Mouse (Mus musculus): ENCODE results near the gene Hoxd11. TPM values are rescaled to one million over a fixed set of nuclear protein-coding genes. Genes with fewer than 3 reads are reported as not detected.

The Hoxd11 gene
- polyA plus RNA-seq, 1 experiment = not detected

- H3K4me1 ChIP-seq (ENCODE audit: control insufficient read depth, insufficient read depth, insufficient read length) = peaks cover 4% of the 10 kb centered on the region; the same call in 1 of the 2 replicates
- WGBS = 6% methylated on average over 26 of the region's 26 CpGs
- peak; percentile 12 to 34 for DNase-seq (ENCODE audit: low read depth in 1 of 2, low spot score in 2 of 2)
- H3K27ac ChIP-seq (ENCODE audit: insufficient read depth, low read length) = no peak overlapping the region
- peaks cover 20% of the 10 kb centered on the region for H3K27me3 ChIP-seq (ENCODE audit: control insufficient read depth, insufficient read depth, low read length)
- no peaks in the 10 kb centered on the region for H3K36me3 ChIP-seq (ENCODE audit: control insufficient read depth, insufficient read depth, low read length)
- H3K4me3 ChIP-seq (ENCODE audit: extremely low read depth, insufficient read depth, insufficient read length) = no peak overlapping the region
- TF ChIP-seq CTCF (IDR thresholded peaks at IDR 0.05; ENCODE audit: extremely low read depth, insufficient read depth, insufficient read length, insufficient replicate concordance) (peak; percentile 46; the same call in 1 of the 2 replicates), POLR2A (IDR thresholded peaks at IDR 0.05; ENCODE audit: low read depth, low read length) (no peak)
These were observed 36.3 kb downstream of the Hoxd11 start for GRCm38 (mm10) chr2:74715504-74716241.

- H3K27me3 ChIP-seq (ENCODE audit: control insufficient read depth, insufficient read depth, low read length) = peaks cover 5% of the 10 kb centered on the region
- H3K36me3 ChIP-seq (ENCODE audit: control insufficient read depth, insufficient read depth, low read length) = no peaks in the 10 kb centered on the region
- H3K4me1 ChIP-seq (ENCODE audit: control insufficient read depth, insufficient read depth, insufficient read length) = no peaks in the 10 kb centered on the region
- 32% methylated on average over 2 of the region's 2 CpGs for WGBS
- H3K4me3 ChIP-seq (ENCODE audit: extremely low read depth, insufficient read depth, insufficient read length) = no peak overlapping the region
- no peak overlapping the region for H3K27ac ChIP-seq (ENCODE audit: insufficient read depth, low read length)
- TF ChIP-seq CTCF (IDR thresholded peaks at IDR 0.05; ENCODE audit: extremely low read depth, insufficient read depth, insufficient read length, insufficient replicate concordance) = no peak
- no peak for TF ChIP-seq POLR2A (IDR thresholded peaks at IDR 0.05; ENCODE audit: low read depth, low read length)
- no peak for DNase-seq (ENCODE audit: low read depth in 1 of 2, low spot score in 2 of 2)
These were observed 41.0 kb downstream of the Hoxd11 start for GRCm38 (mm10) chr2:74720384-74720783.

GRCm38 (mm10) chr2:74720955-74721491, 41.7 kb downstream of the Hoxd11 start:
- WGBS = 69% methylated on average over 5 of the region's 5 CpGs
- no peak for TF ChIP-seq POLR2A (IDR thresholded peaks at IDR 0.05; ENCODE audit: low read depth, low read length)
- no peak for TF ChIP-seq CTCF (IDR thresholded peaks at IDR 0.05; ENCODE audit: extremely low read depth, insufficient read depth, insufficient read length, insufficient replicate concordance)
- Histone ChIP-seq H3K36me3 (ENCODE audit: control insufficient read depth, insufficient read depth, low read length) (no peaks in the 10 kb centered on the region), H3K4me3 (ENCODE audit: extremely low read depth, insufficient read depth, insufficient read length) (no peak overlapping the region), H3K4me1 (ENCODE audit: control insufficient read depth, insufficient read depth, insufficient read length) (no peaks in the 10 kb centered on the region), H3K27ac (ENCODE audit: insufficient read depth, low read length) (no peak overlapping the region), H3K27me3 (ENCODE audit: control insufficient read depth, insufficient read depth, low read length) (no peaks in the 10 kb centered on the region; the same call in 1 of the 2 replicates)
- DNase-seq (ENCODE audit: low read depth in 1 of 2, low spot score in 2 of 2) = no peak

GRCm38 (mm10) chr2:74721882-74722281, 42.5 kb downstream of the Hoxd11 start:
- 20% methylated on average over 6 of the region's 6 CpGs for WGBS
- DNase-seq (ENCODE audit: low read depth in 1 of 2, low spot score in 2 of 2) = no peak
- H3K36me3 ChIP-seq (ENCODE audit: control insufficient read depth, insufficient read depth, low read length) = no peaks in the 10 kb centered on the region
- no peak overlapping the region for H3K27ac ChIP-seq (ENCODE audit: insufficient read depth, low read length)
- H3K4me1 ChIP-seq (ENCODE audit: control insufficient read depth, insufficient read depth, insufficient read length) = no peaks in the 10 kb centered on the region
- H3K27me3 ChIP-seq (ENCODE audit: control insufficient read depth, insufficient read depth, low read length) = peaks cover 2% of the 10 kb centered on the region; the same call in 1 of the 2 replicates
- no peak overlapping the region for H3K4me3 ChIP-seq (ENCODE audit: extremely low read depth, insufficient read depth, insufficient read length)
- TF ChIP-seq POLR2A (IDR thresholded peaks at IDR 0.05; ENCODE audit: low read depth, low read length) (no peak), CTCF (IDR thresholded peaks at IDR 0.05; ENCODE audit: extremely low read depth, insufficient read depth, insufficient read length, insufficient replicate concordance) (no peak)

GRCm38 (mm10) chr2:74722949-74723348, 43.6 kb downstream of the Hoxd11 start:
- H3K27me3 ChIP-seq (ENCODE audit: control insufficient read depth, insufficient read depth, low read length) = peaks cover 9% of the 10 kb centered on the region; the same call in 1 of the 2 replicates
- no peaks in the 10 kb centered on the region for H3K4me1 ChIP-seq (ENCODE audit: control insufficient read depth, insufficient read depth, insufficient read length)
- TF ChIP-seq CTCF (IDR thresholded peaks at IDR 0.05; ENCODE audit: extremely low read depth, insufficient read depth, insufficient read length, insufficient replicate concordance) = no peak
- no peak for TF ChIP-seq POLR2A (IDR thresholded peaks at IDR 0.05; ENCODE audit: low read depth, low read length)

GRCm38 (mm10) chr2:74724244-74725015, 45.1 kb downstream of the Hoxd11 start:
- Histone ChIP-seq H3K27ac (ENCODE audit: insufficient read depth, low read length) (no peak overlapping the region), H3K27me3 (ENCODE audit: control insufficient read depth, insufficient read depth, low read length) (peaks cover 12% of the 10 kb centered on the region; the same call in 1 of the 2 replicates), H3K4me1 (ENCODE audit: control insufficient read depth, insufficient read depth, insufficient read length) (no peaks in the 10 kb centered on the region), H3K36me3 (ENCODE audit: control insufficient read depth, insufficient read depth, low read length) (no peaks in the 10 kb centered on the region), H3K4me3 (ENCODE audit: extremely low read depth, insufficient read depth, insufficient read length) (no peak overlapping the region)
- TF ChIP-seq POLR2A (IDR thresholded peaks at IDR 0.05; ENCODE audit: low read depth, low read length) = no peak
- TF ChIP-seq CTCF (IDR thresholded peaks at IDR 0.05; ENCODE audit: extremely low read depth, insufficient read depth, insufficient read length, insufficient replicate concordance) = no peak
- WGBS = 66% methylated on average over 7 of the region's 7 CpGs
- DNase-seq (ENCODE audit: low read depth in 1 of 2, low spot score in 2 of 2) = no peak

More at GRCm38 (mm10) chr2:74722949-74723348, 43.6 kb downstream of the Hoxd11 start:
- Histone ChIP-seq H3K4me3 (ENCODE audit: extremely low read depth, insufficient read depth, insufficient read length) (no peak overlapping the region), H3K36me3 (ENCODE audit: control insufficient read depth, insufficient read depth, low read length) (no peaks in the 10 kb centered on the region), H3K27ac (ENCODE audit: insufficient read depth, low read length) (no peak overlapping the region)
- WGBS = 34% methylated on average over 8 of the region's 8 CpGs
- DNase-seq (ENCODE audit: low read depth in 1 of 2, low spot score in 2 of 2) = no peak
